Mouse (Mus musculus) left cerebral cortex, adult 9 months (tissue): ENCODE results near the gene Pou6f2.
A peak's percentile ranks its signal among the peaks of the same experiment; 100 is the strongest.

Experiments used
- DNase-seq, 2 experiments: peaks; one replicate each; pipeline ENCODE4 v3.0.0; 2022; ENCODE audit warnings: low spot score in 2 of 2

Gene Pou6f2

DNA sequence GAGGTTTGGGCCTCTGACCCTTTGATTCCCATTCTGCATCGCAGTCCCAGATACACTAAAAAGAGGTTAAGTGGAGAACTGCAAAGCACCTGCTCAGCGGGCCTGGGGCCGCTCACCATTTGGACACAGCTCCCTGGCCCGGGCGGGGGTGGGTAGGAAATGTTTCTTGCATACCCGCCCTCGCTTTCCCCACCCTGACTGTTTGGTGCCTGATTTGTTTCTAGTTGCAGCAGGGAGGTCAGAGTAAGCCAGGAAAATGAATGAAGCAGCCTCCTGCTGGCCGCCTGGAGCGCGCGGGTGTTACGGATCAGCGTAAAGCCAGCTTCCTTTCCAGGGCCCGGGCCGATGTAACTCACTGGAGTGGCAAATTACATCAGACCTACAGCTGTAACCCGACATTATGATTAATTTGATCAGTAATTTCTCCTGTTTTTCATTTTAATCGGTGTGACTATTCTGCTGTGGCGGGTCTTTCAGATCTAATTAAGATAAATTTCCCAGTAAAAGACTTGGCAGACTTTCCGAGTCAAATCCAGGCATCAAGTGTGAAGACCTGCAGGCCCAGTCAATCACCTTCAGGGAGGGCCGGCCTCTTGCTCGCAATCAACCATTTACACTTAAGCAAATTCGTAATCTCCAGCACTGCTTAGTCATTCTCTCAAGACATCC is 178.8 kb downstream of the Pou6f2 start:
- DNase-seq, result no peak

DNA sequence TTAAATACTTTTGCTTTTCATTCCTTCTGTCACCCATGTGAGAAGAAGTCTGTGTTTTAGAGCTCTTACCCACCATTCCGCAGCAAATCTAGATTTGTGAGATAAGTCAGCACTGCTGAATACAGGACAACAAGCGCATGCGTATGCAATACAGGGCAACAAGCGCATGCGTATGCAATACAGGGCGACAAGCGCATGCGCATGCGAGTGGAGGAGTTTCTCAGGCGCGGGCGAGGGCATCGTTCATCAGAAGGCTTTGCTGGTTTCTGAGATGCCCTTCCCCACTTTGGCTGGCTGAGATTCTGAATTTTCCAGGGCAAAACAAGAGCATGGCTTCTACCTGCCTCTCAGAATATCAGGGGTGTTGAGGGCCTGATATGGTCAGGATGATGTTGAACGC is 186.2 kb downstream of the Pou6f2 start:
- no peak for DNase-seq

DNA sequence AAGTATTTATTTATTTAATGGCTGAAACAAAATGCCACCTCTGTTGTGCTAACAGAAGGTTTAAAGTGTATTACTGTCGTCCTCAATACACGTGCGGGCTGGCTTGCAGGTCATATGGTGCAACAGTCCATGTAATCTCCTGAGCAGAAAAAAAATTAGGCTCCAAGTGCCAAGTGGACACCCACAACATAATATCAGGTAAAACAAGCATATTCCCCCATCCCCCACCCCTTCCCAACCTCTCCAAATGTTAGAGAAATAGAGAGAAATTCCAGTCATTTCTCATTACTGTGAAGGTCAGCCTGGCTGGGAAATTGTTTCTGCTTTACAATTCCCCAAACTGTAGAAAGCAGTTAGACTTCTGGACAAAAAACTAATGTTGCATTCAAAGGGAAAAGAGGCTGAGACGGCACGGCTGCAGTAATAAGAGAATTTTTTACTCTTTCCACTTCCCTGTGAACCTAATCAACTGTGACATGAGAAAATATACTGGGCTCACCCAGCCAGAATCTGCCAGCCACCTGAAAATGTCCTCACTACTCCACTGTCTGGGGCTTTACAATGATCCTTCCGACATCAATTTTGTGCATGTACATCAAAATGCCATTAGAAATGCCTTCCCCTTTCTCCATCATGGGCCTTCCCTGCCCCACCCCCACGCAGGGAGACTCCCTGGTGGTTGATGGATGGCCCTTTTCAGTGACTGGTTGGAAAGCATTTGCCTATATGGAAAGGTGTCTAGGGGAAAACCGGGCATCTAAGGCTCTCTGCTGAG is 192.8 kb downstream of the Pou6f2 start:
- DNase-seq, result no peak

DNA sequence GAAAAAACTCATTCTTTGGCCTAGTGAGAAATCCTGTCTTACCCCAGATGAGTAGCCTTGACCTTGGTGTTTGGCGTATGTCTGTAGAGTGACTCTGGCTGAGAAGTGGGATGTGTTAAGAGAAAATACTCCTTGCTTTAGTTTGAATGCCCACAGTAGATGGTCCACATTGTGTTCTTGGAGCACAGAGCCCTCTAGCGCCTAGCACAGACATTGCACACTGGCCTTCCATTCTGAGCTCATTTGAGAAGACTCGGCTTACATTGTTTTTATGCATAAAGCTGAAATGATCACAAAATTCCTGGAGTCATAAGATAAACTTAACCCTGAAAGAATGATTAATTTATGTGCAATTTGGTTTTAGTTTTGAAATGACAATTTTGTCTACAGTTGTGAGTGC is 223.5 kb downstream of the Pou6f2 start:
- no peak for DNase-seq

DNA sequence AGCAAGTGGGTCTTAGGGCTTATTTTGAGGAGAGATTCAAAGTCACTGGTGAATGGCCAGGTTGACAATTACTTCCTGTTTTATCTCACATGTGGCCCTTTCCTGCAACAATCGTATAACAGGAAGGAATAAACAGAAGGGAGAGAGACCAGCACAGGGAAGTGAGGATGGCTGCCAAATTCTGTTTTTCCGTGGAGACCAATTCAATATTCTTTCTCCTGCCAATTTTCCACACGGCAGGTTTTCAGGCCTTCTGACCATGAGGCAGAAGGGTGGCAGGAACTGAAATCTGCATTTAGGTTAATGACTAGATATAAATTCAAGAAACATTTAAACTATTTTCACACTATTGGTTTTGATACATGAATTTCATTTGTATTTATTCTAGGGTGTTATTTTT is 224.5 kb downstream of the Pou6f2 start:
- DNase-seq, result no peak

DNA sequence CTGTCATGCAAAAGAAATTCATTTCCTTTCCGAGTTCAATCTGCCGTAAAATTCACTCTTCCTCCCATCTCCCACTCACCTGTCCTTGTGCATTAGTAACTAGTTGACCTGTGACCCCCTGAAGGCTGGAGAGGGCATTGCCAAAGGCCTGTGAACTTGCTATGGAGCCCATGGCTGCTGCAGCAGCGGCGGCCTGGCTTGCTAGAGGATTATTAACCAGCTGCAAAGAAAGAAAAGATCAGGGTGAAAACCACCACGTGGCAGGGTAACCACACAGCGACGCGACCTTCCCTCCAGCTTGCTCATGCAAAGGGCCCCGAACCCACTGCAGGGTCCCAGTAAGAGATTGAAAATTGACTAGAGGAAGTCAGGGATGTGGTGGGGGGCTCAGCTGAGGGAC is 225.2 kb downstream of the Pou6f2 start:
- no peak for DNase-seq

DNA sequence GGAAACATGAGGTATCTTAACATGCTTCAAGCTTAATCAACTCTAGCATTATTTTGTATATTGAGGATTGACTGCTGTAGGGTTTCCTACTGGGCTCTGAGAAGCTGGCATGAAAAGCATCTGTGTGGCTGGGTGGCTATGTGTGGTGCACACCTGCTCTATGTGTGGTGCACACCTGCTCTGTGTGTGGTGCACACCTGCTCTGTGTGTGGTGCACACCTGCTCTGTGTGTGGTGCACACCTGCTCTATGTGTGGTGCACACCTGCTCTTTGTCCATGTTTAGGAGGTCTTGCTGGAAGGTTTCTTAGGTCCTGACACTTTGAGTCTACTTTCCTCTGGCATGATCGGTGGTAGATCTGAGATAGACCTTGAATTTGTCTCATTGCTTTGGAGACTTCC is 233.3 kb downstream of the Pou6f2 start:
- DNase-seq, result no peak

DNA sequence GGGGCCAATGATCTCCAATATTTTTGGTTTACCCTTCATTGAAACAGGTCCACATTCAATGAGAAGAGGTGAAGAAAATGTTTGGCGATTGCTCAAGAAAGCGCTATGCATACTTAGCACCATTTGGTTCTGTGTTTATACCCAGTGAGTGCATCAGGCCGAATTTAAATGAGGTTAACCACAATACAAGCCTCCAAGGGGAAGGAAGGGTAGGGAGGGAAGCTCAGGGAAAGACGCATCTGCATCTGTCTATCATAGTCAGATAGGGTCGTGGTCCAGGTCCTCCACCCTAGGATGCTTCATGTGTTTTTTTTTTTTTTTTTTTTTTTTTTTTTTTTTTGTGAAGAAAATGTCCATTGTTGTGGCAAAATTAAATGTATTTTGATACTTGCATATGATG is 236.9 kb downstream of the Pou6f2 start:
- DNase-seq, result no peak

DNA sequence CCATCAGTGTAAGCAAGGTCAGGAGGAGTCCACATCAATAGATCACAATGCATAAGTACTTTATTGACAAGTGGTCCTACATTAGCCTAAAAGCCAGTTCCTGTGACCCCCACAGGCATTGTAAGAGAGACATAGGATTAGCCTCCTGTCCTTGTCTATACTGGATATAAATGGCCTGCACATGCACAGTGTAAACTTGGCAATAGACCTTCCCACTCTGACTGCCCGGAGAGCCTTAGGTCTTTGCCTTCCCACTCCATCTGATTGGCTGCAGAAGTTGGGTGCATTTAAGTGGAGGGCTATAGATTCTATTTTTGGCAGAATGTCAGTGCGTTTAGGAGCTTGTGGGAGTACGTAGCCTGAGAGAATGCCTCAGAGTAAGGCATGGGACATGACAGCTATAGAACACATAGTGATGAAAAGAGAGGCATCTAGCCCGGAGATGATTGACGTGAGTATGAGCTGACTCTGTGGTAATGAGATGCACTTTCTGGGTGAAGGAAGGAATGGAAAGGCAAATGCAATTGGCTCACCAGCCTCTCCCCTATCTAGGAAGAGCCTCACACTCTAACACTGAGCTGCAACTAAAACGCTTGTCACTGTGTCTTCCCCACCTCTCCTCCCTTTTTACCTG is 243.4 kb downstream of the Pou6f2 start:
- no peak for DNase-seq

DNA sequence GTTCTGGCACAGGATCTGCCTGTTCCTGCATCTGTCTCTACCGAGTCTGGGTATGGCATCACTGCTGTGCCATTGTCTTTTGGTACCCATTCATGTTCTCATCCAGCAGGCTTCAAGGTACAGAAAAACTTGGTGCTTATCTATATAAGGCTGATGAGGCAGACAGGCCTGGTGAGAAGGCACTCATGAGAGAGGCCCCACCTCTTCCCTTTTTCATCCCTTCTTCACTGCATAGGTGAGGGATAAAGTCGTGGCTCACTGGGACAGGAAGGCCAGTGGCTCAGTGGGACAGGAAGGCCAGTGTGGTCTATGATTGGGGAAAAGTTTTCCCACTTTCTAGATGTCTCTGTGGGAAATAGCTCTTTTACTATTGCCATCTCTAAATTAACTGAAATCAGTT is 263.8 kb downstream of the Pou6f2 start:
- DNase-seq, result no peak

DNA sequence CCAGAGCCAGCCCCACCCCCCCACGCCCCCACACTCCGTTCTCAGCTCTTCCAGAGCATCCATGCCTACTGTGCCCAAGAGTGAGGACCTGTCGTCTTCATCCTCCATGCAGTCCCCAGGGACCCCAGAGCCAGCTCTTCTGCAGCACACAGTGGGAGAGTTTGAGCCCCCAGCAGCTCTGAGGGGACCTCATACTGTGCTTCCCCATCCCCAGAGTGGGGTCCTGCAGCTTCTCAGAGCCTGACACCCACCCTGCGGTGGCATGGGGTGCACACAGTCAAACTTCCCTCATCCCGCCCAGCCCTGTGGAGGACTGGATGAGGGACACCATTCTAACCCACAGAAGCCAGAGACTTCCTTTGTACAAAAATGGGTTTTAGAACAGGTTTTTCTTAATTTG is 264.3 kb downstream of the Pou6f2 start:
- no peak for DNase-seq

DNA sequence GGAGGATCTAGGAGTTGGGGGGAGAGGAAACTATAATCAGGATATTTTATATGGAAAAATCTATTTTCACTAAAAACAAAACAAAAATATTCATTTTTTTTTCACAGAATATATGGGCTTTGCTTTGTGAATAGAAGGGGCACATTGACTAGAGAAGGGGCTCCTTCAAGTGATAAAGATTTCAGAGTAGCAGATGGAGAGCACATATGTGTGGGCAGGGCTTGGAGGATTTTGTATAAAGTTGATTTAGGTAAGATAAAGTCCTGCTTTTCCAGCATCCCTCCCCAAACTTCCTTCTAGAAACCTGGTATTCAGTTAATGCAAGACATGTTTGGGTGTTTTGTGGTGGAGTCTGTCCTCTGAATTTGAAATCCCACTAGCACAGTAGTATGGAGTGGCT is 266.2 kb downstream of the Pou6f2 start:
- DNase-seq, result no peak

DNA sequence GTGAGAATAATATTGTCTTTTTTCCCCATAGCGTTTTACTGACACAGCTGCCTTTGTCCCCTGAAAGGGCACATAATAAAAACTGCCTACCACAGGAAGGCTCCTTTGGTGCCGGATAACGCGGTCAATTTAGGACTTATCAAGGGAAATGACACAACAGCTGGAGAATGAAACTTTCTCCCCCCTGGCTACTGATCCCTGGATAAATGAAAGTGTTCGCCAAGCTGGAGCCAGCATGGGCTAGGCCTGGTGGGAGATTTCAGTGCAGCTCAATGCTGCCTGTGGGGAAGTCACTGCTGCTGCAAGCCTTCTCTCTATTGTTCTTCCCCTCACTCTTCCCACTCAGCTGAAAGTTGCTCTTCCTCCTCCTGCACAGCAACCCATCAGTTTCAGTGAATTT is 267.8 kb downstream of the Pou6f2 start:
- no peak for DNase-seq

DNA sequence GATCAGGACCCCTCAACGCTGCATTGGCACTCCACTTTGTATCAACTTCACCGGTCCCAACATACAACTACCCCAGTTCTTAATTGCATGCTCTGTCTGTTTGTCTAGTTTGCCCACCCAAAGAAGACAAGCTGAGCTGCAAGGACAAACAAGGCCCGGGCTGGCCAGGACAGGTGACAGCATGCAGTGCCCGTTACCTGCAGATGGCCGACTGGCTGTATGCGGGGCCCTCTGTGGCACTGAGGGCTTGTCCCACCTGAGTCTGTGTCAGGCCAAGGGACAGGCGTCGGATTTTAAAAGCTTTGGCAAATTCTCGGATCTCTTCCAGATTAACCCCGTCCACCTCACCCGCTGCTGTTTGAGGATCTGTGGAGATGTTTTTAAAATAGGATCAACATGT is 268.7 kb downstream of the Pou6f2 start:
- DNase-seq, result no peak

DNA sequence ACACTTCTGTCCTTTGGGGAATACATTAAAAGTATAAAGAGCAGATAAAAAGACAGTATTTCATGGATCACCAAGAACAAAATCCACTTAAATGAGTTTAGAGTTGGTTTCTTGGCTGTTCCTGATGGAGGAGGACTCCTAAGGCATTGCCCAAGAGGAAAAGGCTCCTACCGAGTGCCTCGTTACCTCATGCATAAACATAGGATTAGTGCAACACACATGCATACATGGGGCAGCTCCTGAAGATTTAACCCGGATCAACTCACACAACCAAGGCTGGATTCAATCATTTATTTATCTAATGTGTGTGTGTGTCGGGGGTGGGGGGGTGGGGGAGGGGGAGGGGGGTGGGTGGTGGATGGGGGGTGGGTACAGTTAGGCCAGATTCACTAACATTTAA is 269.4 kb downstream of the Pou6f2 start:
- no peak for DNase-seq

DNA sequence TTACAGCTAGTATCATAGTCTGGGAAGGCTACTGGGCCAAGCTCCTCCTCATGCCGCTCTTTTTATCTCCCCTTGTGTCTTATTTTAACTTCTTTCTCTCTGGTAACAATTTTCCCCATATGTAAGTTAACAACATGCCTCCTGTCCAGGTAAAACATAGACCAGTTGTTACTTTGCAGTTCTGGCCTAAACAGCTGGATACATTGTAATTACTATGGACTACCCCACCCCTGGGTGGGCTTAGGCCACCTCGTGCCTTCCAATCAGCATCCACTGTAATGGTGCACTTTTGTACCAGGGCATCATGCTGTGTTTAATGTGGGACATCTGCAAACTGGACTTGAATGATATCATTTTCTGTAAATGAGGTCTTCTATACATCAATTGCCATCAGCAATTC is 271.4 kb downstream of the Pou6f2 start:
- DNase-seq, result no peak

DNA sequence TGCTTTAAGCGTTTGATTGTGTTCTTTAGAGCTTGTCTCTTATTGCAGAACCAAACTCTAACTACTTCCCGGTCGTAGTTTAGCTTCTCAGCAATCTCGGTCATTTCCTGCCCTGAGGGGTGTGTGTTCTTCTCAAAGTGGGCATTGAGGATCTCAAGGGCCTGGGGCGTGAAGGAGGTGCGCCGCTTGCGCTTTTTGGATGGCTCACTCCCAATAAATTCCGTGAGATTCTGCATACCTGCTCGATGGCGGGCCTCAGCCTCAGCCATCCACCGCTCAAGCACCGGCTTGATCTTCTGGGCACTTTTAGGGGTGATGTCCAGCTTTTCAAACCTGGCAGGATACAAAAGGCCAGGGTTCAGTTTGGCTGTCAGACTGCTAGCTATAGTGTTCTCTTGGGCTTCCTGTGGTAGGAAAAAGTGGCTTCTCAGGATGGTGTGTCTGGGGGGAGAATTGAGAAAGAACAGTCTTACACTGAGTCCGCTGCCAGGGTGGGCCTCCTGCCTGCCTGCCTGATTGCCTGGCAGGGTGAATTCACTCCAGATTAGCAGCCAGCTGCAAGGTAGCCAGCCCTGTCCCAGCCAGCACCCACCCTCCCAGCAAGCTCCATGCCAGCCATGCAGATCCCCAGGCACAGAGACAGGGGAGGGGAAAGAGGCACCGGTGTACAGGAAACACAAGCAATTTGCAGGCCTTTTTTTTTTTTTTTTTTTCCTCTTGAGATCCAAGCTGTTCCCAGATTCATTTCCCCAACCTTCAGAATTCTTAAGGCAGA is 272.1 kb downstream of the Pou6f2 start:
- DNase-seq, result no peak

DNA sequence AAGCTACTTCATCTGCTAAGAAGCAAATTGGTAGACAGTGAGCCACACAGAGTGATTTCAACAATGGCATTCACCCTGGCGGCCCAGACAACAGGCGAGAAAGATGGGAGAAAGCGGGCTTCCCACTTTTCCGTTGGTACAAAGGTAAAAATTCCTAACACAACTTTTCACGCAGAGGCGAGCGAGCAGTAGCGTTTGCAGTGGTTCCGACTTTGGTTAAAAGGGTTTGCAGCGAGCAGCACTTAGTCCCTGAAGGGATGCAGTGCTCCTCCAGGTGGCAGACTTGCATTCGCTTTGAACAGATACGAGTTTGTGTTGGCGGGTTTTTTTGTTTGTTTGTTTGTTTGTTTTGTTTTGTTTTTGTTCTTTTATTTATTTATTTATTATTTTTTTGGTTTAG is 273.1 kb downstream of the Pou6f2 start:
- peak in 1 of 2 experiments; percentile 43 for DNase-seq

DNA sequence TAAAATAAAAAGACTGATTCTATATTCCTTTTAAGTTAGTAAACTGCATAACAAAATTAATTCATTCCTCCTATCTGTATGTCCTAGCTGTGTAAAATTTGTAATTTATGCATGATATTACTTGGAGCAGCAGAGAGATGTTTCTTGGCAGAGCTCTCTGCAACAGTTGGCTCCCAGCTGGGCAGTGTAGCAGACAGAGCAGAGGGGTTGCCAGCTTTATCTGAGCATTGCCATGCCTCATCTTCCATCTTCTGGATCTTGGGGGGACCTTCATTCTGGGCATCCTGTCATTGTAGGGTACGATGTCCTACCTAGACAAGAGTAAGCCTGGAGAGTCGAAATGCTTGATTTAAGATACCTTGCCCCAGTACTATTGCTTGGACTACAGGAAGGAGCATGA is 277.1 kb downstream of the Pou6f2 start:
- no peak for DNase-seq

DNA sequence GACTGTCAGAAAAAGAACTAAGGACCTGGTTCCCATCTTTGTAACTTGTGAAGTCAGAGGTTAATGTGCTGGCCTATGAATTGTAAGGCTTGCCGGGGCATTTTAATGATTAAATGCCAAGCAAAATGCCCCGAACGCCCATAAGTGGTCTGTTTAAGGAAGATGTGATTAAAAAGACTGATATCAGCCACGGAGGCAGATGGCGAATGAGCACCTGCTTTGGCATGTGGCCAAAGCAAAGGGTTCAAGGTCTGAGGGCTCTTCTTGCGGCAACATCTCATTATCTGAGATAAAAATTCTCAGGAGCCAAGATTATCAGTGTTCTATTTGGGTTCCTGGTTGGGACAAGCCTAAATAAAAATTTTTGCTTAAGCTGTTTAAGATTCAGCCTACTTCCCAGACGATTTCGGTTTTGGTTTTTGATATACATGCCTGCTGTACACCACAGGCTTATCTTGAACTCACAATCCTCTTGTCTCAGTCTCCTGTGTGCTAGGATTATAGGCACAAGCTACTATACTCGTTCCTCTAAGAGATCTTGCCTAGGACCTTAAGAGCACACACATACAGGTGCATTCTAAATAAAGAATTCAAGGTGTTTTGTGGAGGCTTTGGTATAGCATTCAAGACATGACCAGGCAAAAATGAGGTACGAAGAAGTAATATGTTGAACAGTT is 315.9 kb downstream of the Pou6f2 start:
- no peak for DNase-seq
